Mouse (Mus musculus): Measurements from ENCODE around the gene Dck. TPM values are rescaled to one million over a fixed set of nuclear protein-coding genes. Genes with fewer than 3 reads are reported as not detected.
"Not testable (repeated sequence)": the region's sequence is repeated elsewhere in the genome, so short reads cannot be mapped to it uniquely, and the experiment has no call there.

The Dck gene
- polyA plus RNA-seq, 1 experiment from 2014 or later = 118 TPM

DNA sequence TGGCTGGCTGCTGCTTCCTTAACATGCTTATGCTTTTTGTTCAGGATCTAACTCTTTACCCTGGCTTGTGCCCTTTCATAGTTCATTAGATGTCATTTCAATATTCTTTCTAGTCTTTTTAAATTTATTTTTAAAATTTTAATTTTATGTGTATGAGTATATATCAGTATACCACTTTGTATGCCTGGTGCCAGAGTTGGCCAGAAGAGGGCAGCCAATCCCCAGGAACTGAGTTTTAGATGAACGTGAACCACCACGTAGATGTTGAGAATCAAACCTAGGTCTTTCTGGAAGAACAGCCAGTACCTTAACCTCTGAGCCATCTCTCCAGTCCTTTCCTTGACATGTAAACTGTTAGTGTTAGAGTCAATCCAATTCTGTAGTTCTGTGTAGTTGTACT, 30.0 kb upstream of the Dck start:
- Histone ChIP-seq H3K4me3 (ENCODE audit: low read depth, low read length) (no peak overlapping the region), H3K4me2 (ENCODE audit: low read depth) (no peak overlapping the region), H3K4me1 (ENCODE audit: control insufficient read depth, insufficient read depth, low read length) (no peaks in the 10 kb centered on the region), H3K27ac (ENCODE audit: low read depth, low read length) (no peak overlapping the region), H3K36me3 (ENCODE audit: control insufficient read depth, insufficient read depth, low read length) (no peaks in the 10 kb centered on the region), H3K9ac (ENCODE audit: low read length) (no peak overlapping the region), H3K27me3 (ENCODE audit: control insufficient read depth, insufficient read depth, low read length) (no peaks in the 10 kb centered on the region), H3K9me3 (ENCODE audit: control insufficient read depth, low read length) (no peaks in the 10 kb centered on the region)
- 96% methylated on average over 2 of the region's 2 CpGs for WGBS
- DNase-seq (ENCODE audit: low spot score) = no peak
- no peak for ATAC-seq (ENCODE audit: insufficient read depth, low FRiP score, low TSS enrichment)

DNA sequence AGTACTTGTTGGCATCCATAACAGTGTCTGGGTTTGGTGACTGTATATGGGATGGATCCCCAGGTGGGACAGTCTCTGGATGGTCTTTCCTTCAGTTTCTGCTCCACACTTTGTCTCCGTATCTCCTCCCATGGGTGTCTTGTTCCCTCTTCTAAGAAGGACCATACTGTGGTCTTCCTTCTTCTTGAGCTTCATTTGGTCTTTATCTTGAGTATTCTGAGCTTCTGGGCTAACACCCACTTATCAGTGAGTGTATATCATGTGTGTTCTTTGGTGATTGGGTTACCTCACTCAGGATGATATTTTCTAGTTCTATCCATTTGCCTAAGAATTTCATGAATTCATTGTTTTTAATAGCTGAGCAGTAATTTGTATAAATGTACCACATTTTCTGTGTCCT, 23.7 kb upstream of the Dck start:
- H3K4me2 ChIP-seq (ENCODE audit: low read depth); H3K36me3 ChIP-seq (ENCODE audit: control insufficient read depth, insufficient read depth, low read length); ATAC-seq (ENCODE audit: insufficient read depth, low FRiP score, low TSS enrichment); DNase-seq (ENCODE audit: low spot score); H3K9ac ChIP-seq (ENCODE audit: low read length); H3K4me3 ChIP-seq (ENCODE audit: low read depth, low read length); H3K27me3 ChIP-seq (ENCODE audit: control insufficient read depth, insufficient read depth, low read length); H3K4me1 ChIP-seq (ENCODE audit: control insufficient read depth, insufficient read depth, low read length); H3K9me3 ChIP-seq (ENCODE audit: control insufficient read depth, low read length); H3K27ac ChIP-seq (ENCODE audit: low read depth, low read length): not testable (repeated sequence)
- WGBS = 100% methylated on average over 1 of the region's 1 CpGs

DNA sequence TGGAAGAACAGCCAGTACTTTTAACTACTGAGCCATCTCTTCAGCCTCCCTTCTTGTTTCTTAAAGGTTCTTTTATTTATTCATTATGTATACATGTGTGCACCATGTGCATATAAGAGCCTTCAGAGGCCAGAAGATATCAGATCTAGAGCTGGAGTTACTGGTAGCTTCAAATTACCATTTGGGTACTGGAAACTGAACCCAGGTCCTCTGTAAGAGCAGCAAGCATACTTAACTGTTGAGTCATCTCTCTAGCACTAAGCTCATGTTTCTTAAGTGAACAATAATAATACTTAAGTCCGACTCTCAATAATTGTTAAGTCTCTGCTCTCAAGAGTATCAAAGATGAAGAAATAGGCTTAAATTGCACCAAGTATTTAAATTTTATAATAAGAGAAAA, 17.0 kb upstream of the Dck start:
- 87% methylated on average over 1 of the region's 1 CpGs for WGBS
- DNase-seq (ENCODE audit: low spot score) (no peak), ATAC-seq (ENCODE audit: insufficient read depth, low FRiP score, low TSS enrichment) (no peak)
- Histone ChIP-seq H3K27ac (ENCODE audit: low read depth, low read length) (no peak overlapping the region), H3K4me3 (ENCODE audit: low read depth, low read length) (no peak overlapping the region), H3K9me3 (ENCODE audit: control insufficient read depth, low read length) (no peaks in the 10 kb centered on the region), H3K9ac (ENCODE audit: low read length) (no peak overlapping the region), H3K4me1 (ENCODE audit: control insufficient read depth, insufficient read depth, low read length) (no peaks in the 10 kb centered on the region), H3K4me2 (ENCODE audit: low read depth) (no peak overlapping the region), H3K27me3 (ENCODE audit: control insufficient read depth, insufficient read depth, low read length) (no peaks in the 10 kb centered on the region), H3K36me3 (ENCODE audit: control insufficient read depth, insufficient read depth, low read length) (no peaks in the 10 kb centered on the region; the same call in 1 of the 2 replicates)

DNA sequence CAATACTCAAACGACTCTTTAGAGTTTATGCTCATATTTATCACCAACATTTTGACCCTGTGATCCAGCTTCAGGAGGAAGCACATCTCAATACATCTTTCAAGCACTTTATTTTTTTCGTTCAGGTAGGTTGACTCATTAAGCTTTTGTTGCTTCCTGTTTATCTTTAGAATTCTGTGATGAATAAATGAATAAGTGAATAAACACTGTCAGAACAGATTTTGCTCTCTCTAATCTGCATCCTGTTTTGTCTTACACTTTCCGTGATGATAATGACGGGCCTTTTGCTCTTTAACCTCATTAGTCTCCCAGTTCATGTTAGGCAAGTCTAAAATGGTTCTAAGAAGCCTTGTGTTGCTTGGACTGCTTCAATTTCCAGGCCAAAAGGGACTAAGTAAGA, 11.6 kb upstream of the Dck start:
- Histone ChIP-seq H3K9ac (ENCODE audit: low read length) (no peak overlapping the region), H3K4me1 (ENCODE audit: control insufficient read depth, insufficient read depth, low read length) (no peaks in the 10 kb centered on the region), H3K4me2 (ENCODE audit: low read depth) (no peak overlapping the region), H3K36me3 (ENCODE audit: control insufficient read depth, insufficient read depth, low read length) (no peaks in the 10 kb centered on the region), H3K9me3 (ENCODE audit: control insufficient read depth, low read length) (no peaks in the 10 kb centered on the region), H3K27ac (ENCODE audit: low read depth, low read length) (no peak overlapping the region), H3K27me3 (ENCODE audit: control insufficient read depth, insufficient read depth, low read length) (no peaks in the 10 kb centered on the region), H3K4me3 (ENCODE audit: low read depth, low read length) (no peak overlapping the region)
- WGBS = 91% methylated on average over 4 of the region's 4 CpGs
- ATAC-seq (ENCODE audit: insufficient read depth, low FRiP score, low TSS enrichment) (no peak), DNase-seq (ENCODE audit: low spot score) (no peak)

DNA sequence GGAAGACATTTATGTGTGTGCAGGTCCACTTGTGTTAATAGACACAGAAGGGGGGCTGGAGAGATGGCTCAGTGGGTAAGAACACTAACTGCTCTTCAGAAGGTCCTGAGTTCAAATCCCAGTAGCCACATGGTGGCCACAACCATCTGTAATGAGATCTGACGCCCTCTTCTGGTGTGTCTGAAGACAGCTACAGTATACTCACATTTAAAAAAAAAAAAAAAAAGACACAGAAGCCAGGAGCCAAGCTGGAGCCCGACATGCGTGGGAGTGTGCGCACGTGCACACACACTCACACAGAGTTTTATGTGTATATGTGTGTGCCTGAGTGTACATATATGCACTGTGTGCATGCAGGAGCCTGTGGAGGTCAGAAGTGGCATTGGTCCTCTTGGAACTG, 2.2 kb upstream of the Dck start:
- H3K4me3 ChIP-seq (ENCODE audit: low read depth, low read length) = no peak overlapping the region
- H3K4me1 ChIP-seq (ENCODE audit: control insufficient read depth, insufficient read depth, low read length) = peaks cover 10% of the 10 kb centered on the region
- no peak overlapping the region for H3K9ac ChIP-seq (ENCODE audit: low read length)
- H3K4me2 ChIP-seq (ENCODE audit: low read depth) = no peak overlapping the region
- H3K27me3 ChIP-seq (ENCODE audit: control insufficient read depth, insufficient read depth, low read length) = no peaks in the 10 kb centered on the region
- WGBS = 93% methylated on average over 5 of the region's 5 CpGs
- DNase-seq (ENCODE audit: low spot score) = no peak
- H3K9me3 ChIP-seq (ENCODE audit: control insufficient read depth, low read length) = no peaks in the 10 kb centered on the region
- no peak overlapping the region for H3K27ac ChIP-seq (ENCODE audit: low read depth, low read length)
- no peaks in the 10 kb centered on the region for H3K36me3 ChIP-seq (ENCODE audit: control insufficient read depth, insufficient read depth, low read length)
- no peak for ATAC-seq (ENCODE audit: insufficient read depth, low FRiP score, low TSS enrichment)

DNA sequence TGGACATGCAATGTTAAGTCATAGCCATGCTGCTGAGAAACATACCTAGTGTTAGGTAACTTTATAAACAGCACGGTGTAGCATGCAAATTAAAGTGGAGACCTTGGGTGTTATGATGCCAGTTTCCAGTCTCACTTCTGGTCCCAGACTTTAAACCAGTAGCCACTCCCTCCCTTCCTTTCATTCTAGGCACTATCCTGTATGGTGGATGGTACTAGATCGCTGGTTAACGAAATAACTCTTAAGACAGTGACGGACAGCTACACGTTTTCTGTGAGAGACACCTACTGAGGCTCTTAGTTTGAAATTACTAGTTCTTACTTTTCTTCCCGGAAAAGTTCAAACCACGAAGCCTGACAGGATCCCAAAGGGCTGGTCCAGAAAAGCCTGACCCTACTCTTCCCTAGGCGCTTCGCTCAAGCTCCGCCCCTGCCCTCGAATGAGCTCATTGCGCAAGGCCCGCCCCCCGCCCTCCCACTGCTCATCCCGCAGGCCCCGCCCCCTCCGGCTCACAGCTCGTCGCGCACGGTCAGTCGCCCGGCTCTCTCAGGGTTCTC, 288 bp upstream of the Dck start:
- Histone ChIP-seq H3K4me3 (ENCODE audit: low read depth, low read length) (peak overlapping the region; percentile 78), H3K9me3 (ENCODE audit: control insufficient read depth, low read length) (no peaks in the 10 kb centered on the region), H3K4me2 (ENCODE audit: low read depth) (peak overlapping the region; percentile 50), H3K4me1 (ENCODE audit: control insufficient read depth, insufficient read depth, low read length) (peaks cover 10% of the 10 kb centered on the region), H3K27ac (ENCODE audit: low read depth, low read length) (no peak overlapping the region), H3K27me3 (ENCODE audit: control insufficient read depth, insufficient read depth, low read length) (no peaks in the 10 kb centered on the region), H3K36me3 (ENCODE audit: control insufficient read depth, insufficient read depth, low read length) (no peaks in the 10 kb centered on the region), H3K9ac (ENCODE audit: low read length) (no peak overlapping the region)
- DNase-seq (ENCODE audit: low spot score) (no peak), ATAC-seq (ENCODE audit: insufficient read depth, low FRiP score, low TSS enrichment) (peak; percentile 56)
- WGBS = under 1% methylated on average over 23 of the region's 23 CpGs

DNA sequence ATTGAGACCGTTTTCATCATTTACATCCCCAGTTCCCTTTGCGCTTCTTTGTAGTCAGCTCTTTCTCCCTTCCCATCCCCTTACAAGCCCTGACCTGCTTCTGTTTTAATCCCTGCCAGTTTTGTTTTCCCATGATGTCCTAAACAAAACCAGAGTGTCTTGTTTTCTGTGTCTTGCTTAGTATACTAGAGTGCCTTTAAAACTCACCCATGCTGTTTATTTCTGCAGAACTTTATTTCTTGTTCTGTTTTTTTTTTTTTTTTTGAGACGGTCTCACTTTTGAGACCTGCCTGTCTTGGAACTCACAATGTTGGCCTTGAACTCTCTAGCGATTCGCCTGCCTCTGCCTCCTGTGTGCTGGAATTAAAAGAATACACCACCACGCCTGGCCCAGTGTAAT, 791 bp downstream of the Dck start:
- Histone ChIP-seq H3K9me3 (ENCODE audit: control insufficient read depth, low read length) (no peaks in the 10 kb centered on the region), H3K27ac (ENCODE audit: low read depth, low read length) (peak overlapping the region; percentile 93), H3K4me2 (ENCODE audit: low read depth) (peak overlapping the region; percentile 50), H3K27me3 (ENCODE audit: control insufficient read depth, insufficient read depth, low read length) (no peaks in the 10 kb centered on the region), H3K4me3 (ENCODE audit: low read depth, low read length) (peak overlapping the region; percentile 78), H3K36me3 (ENCODE audit: control insufficient read depth, insufficient read depth, low read length) (peaks cover 1% of the 10 kb centered on the region; the same call in 1 of the 2 replicates), H3K9ac (ENCODE audit: low read length) (peak overlapping the region; percentile 89), H3K4me1 (ENCODE audit: control insufficient read depth, insufficient read depth, low read length) (peaks cover 10% of the 10 kb centered on the region)
- ATAC-seq (ENCODE audit: insufficient read depth, low FRiP score, low TSS enrichment) (no peak), DNase-seq (ENCODE audit: low spot score) (no peak)
- WGBS = 14% methylated on average over 6 of the region's 6 CpGs

DNA sequence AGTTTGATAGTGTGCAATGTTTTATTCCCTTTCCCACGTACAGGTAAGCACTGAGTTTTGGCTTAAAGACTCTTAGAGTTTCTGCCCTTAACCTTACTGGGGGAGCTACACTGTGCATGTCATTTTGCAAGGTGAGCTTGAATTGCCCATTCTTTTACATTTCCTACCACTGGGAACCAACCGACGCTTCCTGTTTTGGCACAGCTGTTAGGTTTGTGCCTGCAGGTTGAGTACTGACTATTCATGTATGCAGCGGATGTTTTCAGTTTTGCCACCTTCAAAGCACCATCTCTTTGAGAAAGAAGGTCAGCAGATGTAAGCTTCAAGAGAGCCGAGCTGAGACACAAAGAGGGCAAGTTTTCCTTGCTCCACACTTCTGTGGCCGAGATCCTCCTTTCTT, 1.3 kb downstream of the Dck start:
- ATAC-seq (ENCODE audit: insufficient read depth, low FRiP score, low TSS enrichment) (no peak), DNase-seq (ENCODE audit: low spot score) (no peak)
- Histone ChIP-seq H3K9me3 (ENCODE audit: control insufficient read depth, low read length) (no peaks in the 10 kb centered on the region), H3K4me2 (ENCODE audit: low read depth) (peak overlapping the region; percentile 50), H3K4me1 (ENCODE audit: control insufficient read depth, insufficient read depth, low read length) (peaks cover 10% of the 10 kb centered on the region), H3K27ac (ENCODE audit: low read depth, low read length) (no peak overlapping the region; the same call in 1 of the 2 replicates), H3K36me3 (ENCODE audit: control insufficient read depth, insufficient read depth, low read length) (peaks cover 2% of the 10 kb centered on the region; the same call in 1 of the 2 replicates), H3K9ac (ENCODE audit: low read length) (peak overlapping the region; percentile 89), H3K4me3 (ENCODE audit: low read depth, low read length) (peak overlapping the region; percentile 78), H3K27me3 (ENCODE audit: control insufficient read depth, insufficient read depth, low read length) (no peaks in the 10 kb centered on the region)
- 70% methylated on average over 6 of the region's 6 CpGs for WGBS

DNA sequence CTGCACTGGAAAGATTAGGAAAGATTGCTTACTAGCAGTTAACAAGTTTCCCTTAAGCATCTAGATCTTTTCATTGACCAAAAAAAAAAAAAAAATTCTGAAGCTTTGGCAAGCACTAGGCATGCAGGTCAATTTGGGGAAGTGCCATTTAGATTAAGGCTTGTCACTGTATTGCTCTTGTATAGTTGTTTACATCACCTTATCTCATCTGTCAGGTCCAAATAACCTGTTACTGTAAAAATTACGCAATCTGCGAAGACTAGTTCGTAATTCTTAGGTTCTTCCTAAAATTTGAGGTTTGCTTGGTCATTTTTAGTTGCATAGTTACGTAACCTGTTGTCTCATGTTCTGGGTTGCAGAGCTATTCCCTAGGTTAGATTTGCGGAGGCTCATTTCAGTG, 2.1 kb downstream of the Dck start:
- Histone ChIP-seq H3K36me3 (ENCODE audit: control insufficient read depth, insufficient read depth, low read length) (peaks cover 4% of the 10 kb centered on the region), H3K27ac (ENCODE audit: low read depth, low read length) (no peak overlapping the region), H3K9ac (ENCODE audit: low read length) (0 out of 2 replicates have a peak overlapping the region, but pooled peaks have one; percentile 15), H3K9me3 (ENCODE audit: control insufficient read depth, low read length) (no peaks in the 10 kb centered on the region), H3K4me2 (ENCODE audit: low read depth) (peak overlapping the region; percentile 50; the same call in 1 of the 2 replicates), H3K4me1 (ENCODE audit: control insufficient read depth, insufficient read depth, low read length) (peaks cover 10% of the 10 kb centered on the region), H3K4me3 (ENCODE audit: low read depth, low read length) (no peak overlapping the region), H3K27me3 (ENCODE audit: control insufficient read depth, insufficient read depth, low read length) (no peaks in the 10 kb centered on the region)
- 98% methylated on average over 5 of the region's 5 CpGs for WGBS
- ATAC-seq (ENCODE audit: insufficient read depth, low FRiP score, low TSS enrichment) (no peak), DNase-seq (ENCODE audit: low spot score) (no peak)

Measured in neural tube, embryonic 11.5 days (tissue).